Mouse (Mus musculus): ENCODE data around the gene Gm17364. TPM values are rescaled to one million over a fixed set of nuclear protein-coding genes. Genes with fewer than 3 reads are reported as not detected.
A peak's percentile ranks its signal among the peaks of the same experiment; 100 is the strongest.

Gene Gm17364
- polyA plus RNA-seq (2015; fragmentation: Nextera tagmentation; extraction: Ambion mirVana): not detected in 2 replicates

DNA sequence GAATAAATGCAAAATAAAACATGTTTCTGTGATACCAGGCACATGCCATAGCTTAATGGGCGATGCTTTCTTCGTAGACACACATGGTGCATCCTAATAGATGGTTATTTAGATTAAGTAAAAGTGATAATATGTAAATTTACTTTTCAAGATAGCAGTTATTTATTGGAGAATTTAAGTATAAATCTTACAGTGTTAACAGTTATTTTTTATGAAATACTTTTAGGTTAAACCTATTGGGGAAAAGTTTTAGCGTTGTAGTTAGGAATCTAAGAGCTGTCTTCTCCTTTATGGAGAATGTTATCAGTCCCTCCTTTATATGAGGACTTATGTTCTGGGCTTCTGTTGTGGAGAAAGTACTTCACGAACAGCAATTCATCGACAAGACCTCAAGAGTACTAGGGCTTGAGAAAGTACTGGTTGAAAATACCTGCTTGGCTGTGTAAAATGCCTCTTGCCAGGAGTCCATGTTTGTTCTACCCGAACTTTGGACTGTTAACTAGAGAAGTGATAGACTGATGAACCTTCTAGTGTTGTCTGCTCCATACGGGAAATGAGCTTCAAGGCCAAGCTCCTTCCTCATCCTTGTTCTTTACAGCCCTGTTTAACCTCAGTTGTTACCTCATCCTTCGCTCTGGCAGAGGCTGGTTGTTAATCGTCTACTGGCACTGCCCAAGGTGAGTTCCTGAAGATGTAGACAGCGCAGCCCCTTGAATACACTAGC, at the start of gene Gm17364:
Gene Gm17364 (minus strand): TSS at position 51 of the 724 bp plus-strand sequence.
- Histone ChIP-seq H3K9me3 (no peaks in the 10 kb centered on the region), H3K27me3 (no peaks in the 10 kb centered on the region), H3K27ac (no peak within 1 kb of the TSS), H3K4me3 (no peak within 1 kb of the TSS), H3K4me1 (replicated peaks) (no peaks in the 10 kb centered on the region), H3K4me2 (no peak within 1 kb of the TSS), H3K9ac (no peak within 1 kb of the TSS), H3K36me3 (peaks cover 22% of the 10 kb centered on the region)
- 95% methylated on average over 10 of the region's 10 CpGs for WGBS
- no peak for ATAC-seq (ENCODE audit: low FRiP score)

DNA sequence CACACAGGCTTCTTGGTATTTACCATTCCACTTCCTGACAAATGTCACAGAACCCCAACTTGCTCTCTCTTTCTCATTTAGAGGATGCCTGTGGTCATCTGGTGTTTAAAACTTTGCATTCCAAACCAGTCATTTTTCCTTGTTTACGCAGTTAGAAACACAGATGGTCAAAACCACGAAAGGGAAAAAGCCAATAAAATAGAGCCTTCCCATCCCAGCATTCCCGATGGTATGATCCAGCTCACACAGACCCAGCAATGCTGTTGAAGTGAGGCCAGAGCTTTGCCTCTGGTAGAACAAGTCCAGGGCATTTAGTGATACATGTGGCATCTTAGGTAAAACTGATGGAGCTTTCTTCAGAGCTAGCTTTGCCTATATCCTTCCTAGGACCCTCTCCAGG, 47.7 kb upstream of the Gm17364 start:
- ATAC-seq (ENCODE audit: low FRiP score): no peak

DNA sequence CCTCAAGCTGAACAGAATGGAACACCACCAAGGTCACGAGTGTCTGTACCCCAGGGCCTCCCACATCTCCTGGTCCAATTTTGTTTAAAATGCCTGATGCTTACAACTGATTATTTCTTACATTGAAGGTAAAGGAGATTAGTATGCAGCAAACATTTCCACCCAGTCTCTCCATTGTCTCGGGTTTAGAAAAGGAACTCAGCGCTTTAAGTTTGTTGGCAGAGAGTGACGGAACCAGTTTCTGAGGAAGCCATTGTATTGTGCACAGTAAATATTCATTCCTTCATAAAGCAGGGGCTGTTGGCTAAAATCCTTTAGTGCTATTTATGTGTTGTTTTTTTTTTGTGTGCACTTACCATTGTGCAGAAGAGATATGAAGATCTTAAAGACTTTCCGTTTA, 47.0 kb upstream of the Gm17364 start:
- H3K4me1 ChIP-seq (replicated peaks): peaks cover 15% of the 10 kb centered on the region; the same call in 1 of the 2 replicates
- H3K9me3 ChIP-seq: no peaks in the 10 kb centered on the region
- H3K9ac ChIP-seq: no peak overlapping the region
- ATAC-seq (ENCODE audit: low FRiP score): no peak
- peak overlapping the region; percentile 46 for H3K27ac ChIP-seq
- no peak overlapping the region for H3K4me2 ChIP-seq
- H3K4me3 ChIP-seq: no peak overlapping the region
- no peaks in the 10 kb centered on the region for H3K27me3 ChIP-seq
- H3K36me3 ChIP-seq: peaks cover 17% of the 10 kb centered on the region
- WGBS: 44% methylated on average over 5 of the region's 5 CpGs

More for the DNA sequence above, 47.7 kb upstream of the Gm17364 start:
- peak overlapping the region; percentile 46 for H3K27ac ChIP-seq
- H3K27me3 ChIP-seq: no peaks in the 10 kb centered on the region
- H3K4me1 ChIP-seq (replicated peaks): peaks cover 15% of the 10 kb centered on the region; the same call in 1 of the 2 replicates
- no peaks in the 10 kb centered on the region for H3K9me3 ChIP-seq
- H3K4me2 ChIP-seq: no peak overlapping the region
- H3K9ac ChIP-seq: no peak overlapping the region
- H3K36me3 ChIP-seq: peaks cover 10% of the 10 kb centered on the region
- 90% methylated on average over 3 of the region's 3 CpGs for WGBS
- H3K4me3 ChIP-seq: no peak overlapping the region

DNA sequence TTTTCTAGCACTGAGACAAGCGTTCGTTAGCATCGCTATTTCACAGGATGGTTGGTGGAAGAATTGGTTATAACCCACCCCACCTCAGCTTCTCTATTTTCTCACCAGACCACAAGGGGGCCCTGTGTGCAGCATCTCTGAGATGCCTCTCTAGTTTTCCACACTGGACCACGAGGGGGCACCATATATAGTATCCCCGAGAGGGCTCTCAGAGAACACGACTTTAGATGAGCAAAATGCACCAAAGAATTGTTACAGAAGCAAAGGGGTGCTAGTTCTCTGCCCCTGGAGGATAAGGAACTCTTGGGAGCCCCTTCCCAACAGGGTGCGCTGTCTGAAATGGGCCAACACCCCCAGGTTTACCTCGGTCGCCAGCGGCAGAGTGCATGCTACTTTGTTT, 28.9 kb upstream of the Gm17364 start:
- Histone ChIP-seq H3K4me1 (replicated peaks) (peaks cover 7% of the 10 kb centered on the region), H3K4me2 (no peak overlapping the region), H3K27me3 (peaks cover 11% of the 10 kb centered on the region), H3K9ac (no peak overlapping the region), H3K4me3 (no peak overlapping the region), H3K9me3 (no peaks in the 10 kb centered on the region), H3K27ac (no peak overlapping the region), H3K36me3 (no peaks in the 10 kb centered on the region)
- 64% methylated on average over 10 of the region's 10 CpGs for WGBS
- ATAC-seq (ENCODE audit: low FRiP score): no peak

DNA sequence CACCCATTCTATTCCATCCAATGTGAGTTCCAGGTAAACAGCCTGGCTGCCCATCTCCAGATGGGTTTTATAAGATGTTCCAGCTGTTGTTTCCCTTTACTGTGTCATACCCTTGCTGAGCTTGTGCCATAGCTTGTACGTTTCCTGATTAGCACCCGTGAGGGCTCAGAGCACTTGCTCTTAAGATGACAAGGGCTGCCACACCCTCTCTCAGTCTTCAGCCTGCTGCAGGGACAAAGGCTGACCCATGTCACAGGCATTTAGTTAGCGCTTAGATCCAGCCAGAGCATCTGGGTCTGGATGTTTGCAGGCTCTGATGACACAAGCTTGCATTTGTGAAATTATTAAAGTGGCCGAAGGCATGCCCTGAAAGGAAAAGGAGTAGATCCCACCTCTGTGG, 26.3 kb upstream of the Gm17364 start:
- WGBS: 45% methylated on average over 4 of the region's 4 CpGs

DNA sequence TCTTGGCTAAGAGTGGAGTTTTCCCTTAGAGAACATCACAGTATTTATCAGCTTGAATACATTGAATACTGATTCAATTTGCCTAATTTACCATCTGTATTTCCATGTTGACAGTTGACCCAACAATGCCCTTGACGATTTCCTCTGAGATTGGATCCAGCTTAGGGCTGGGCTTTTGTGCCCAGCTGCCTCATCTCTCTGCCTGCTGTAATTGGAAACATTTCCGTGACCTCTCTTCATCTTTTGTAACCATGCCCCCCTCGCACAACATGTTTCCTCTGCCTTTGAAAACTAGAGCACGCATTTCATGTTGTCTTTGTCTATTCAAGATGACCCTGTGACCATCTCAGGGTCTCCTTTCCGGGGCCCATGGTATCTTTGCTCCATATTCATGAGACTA, 25.2 kb upstream of the Gm17364 start:
- H3K27ac ChIP-seq: no peak overlapping the region
- H3K4me1 ChIP-seq (replicated peaks): peaks cover 18% of the 10 kb centered on the region
- no peaks in the 10 kb centered on the region for H3K9me3 ChIP-seq
- no peak overlapping the region for H3K9ac ChIP-seq
- 13% methylated on average over 5 of the region's 5 CpGs for WGBS
- peaks cover 20% of the 10 kb centered on the region for H3K27me3 ChIP-seq
- no peak overlapping the region for H3K4me2 ChIP-seq
- H3K4me3 ChIP-seq: no peak overlapping the region
- H3K36me3 ChIP-seq: no peaks in the 10 kb centered on the region
- no peak for ATAC-seq (ENCODE audit: low FRiP score)

More for the DNA sequence above, 26.3 kb upstream of the Gm17364 start:
- no peak for ATAC-seq (ENCODE audit: low FRiP score)
- Histone ChIP-seq H3K9ac (no peak overlapping the region), H3K9me3 (no peaks in the 10 kb centered on the region), H3K4me2 (no peak overlapping the region), H3K36me3 (no peaks in the 10 kb centered on the region), H3K27me3 (peaks cover 17% of the 10 kb centered on the region), H3K4me3 (no peak overlapping the region), H3K27ac (no peak overlapping the region), H3K4me1 (replicated peaks) (peaks cover 18% of the 10 kb centered on the region)

DNA sequence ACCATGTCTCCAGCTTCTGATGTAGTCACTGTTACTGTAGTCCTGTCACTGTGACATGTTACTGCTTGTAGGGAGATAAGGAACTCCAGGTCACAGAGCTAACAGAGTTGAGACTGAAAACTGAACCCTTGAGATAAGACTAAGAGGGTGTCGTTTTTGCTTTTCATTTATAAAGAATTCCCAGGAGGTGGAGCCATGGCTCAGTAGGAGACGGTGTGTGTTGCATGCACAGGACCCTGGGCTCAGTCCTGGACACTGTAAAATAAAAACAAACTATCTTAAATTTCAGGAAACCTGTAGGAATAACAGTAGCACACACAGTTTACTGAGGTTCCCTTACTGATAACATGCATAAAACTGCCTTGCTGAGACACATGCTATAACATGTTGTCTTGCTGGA, 24.8 kb upstream of the Gm17364 start:
- 27% methylated on average over 2 of the region's 2 CpGs for WGBS
- Histone ChIP-seq H3K4me3 (no peak overlapping the region), H3K27me3 (peaks cover 20% of the 10 kb centered on the region), H3K9me3 (no peaks in the 10 kb centered on the region), H3K36me3 (no peaks in the 10 kb centered on the region), H3K4me2 (no peak overlapping the region), H3K4me1 (replicated peaks) (peaks cover 18% of the 10 kb centered on the region), H3K27ac (no peak overlapping the region), H3K9ac (no peak overlapping the region)
- no peak for ATAC-seq (ENCODE audit: low FRiP score)

DNA sequence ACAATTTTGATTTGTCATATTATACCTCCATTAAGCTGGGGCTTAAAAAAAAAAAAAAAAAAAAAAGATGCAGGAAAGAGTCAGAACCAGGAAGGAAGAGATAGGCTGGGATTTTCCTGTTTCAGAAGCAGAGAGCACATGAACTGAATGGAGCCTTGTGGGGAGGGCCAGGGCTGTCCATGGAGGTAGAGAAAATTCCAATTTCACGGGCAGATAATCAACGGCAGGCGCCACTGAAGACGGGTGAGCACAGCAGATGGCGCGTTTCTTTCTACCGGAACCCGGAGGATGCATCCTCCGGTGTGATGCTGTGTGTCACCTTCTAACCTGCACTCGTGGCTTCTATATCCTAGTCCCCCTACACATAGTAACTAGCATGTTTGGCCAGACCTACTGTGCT, 22.6 kb upstream of the Gm17364 start:
- Histone ChIP-seq H3K4me3 (no peak overlapping the region), H3K27me3 (peaks cover 17% of the 10 kb centered on the region), H3K9me3 (peaks cover 2% of the 10 kb centered on the region; the same call in 1 of the 2 replicates), H3K4me1 (replicated peaks) (peaks cover 18% of the 10 kb centered on the region), H3K27ac (no peak overlapping the region), H3K4me2 (no peak overlapping the region; the same call in 1 of the 2 replicates), H3K36me3 (no peaks in the 10 kb centered on the region), H3K9ac (no peak overlapping the region)
- 39% methylated on average over 10 of the region's 10 CpGs for WGBS
- peak; percentile 36; the same call in 1 of the 2 replicates for ATAC-seq (ENCODE audit: low FRiP score)

DNA sequence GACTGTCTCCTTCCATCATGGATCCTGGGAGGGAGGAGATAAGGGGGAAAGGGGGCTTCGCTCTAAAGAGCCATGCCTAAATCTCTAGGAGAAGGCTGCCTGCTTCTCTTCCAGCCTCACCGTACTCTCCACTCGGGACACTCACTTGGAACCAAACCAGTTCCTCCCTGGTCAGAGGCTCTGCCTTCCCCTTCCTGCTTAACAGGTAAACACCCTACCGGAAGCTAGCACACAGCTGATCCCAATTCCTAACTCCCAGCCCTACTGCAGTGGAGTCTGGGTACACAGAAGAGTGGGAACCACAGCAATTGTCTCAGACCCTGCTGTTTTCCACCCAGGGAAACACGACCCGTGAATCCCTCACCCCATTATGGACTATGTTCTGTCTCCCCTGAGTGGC, 22.1 kb upstream of the Gm17364 start:
- Histone ChIP-seq H3K9ac (no peak overlapping the region), H3K9me3 (peaks cover 4% of the 10 kb centered on the region; the same call in 1 of the 2 replicates), H3K4me1 (replicated peaks) (peaks cover 18% of the 10 kb centered on the region), H3K36me3 (no peaks in the 10 kb centered on the region), H3K27ac (no peak overlapping the region), H3K4me3 (no peak overlapping the region), H3K27me3 (peaks cover 13% of the 10 kb centered on the region), H3K4me2 (no peak overlapping the region)
- 66% methylated on average over 6 of the region's 6 CpGs for WGBS
- ATAC-seq (ENCODE audit: low FRiP score): no peak

DNA sequence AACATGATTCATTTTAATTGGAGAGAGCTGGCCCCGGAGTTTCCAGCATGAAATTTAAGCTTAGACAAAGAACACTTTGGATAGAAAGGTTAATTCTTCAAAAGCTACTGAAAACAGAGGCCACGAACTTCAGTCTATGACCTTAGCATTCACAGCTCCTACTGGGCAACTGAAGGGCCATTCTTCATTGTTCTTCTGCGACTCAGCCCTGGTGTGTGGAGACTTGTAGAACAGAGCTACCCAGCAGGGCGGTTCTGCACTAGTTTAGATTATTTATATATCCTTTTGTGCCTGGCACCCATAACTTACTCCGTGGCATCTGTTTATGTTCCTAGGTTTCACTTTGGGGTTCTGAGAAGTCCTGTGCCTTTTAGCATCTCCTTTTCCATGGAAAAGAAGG, 19.8 kb upstream of the Gm17364 start:
- Histone ChIP-seq H3K27ac (no peak overlapping the region), H3K4me1 (replicated peaks) (peaks cover 11% of the 10 kb centered on the region), H3K27me3 (peaks cover 9% of the 10 kb centered on the region; the same call in 1 of the 2 replicates), H3K36me3 (no peaks in the 10 kb centered on the region), H3K9ac (no peak overlapping the region), H3K4me3 (no peak overlapping the region), H3K4me2 (no peak overlapping the region), H3K9me3 (peaks cover 4% of the 10 kb centered on the region; the same call in 1 of the 2 replicates)
- WGBS: 26% methylated on average over 5 of the region's 5 CpGs
- no peak for ATAC-seq (ENCODE audit: low FRiP score)

DNA sequence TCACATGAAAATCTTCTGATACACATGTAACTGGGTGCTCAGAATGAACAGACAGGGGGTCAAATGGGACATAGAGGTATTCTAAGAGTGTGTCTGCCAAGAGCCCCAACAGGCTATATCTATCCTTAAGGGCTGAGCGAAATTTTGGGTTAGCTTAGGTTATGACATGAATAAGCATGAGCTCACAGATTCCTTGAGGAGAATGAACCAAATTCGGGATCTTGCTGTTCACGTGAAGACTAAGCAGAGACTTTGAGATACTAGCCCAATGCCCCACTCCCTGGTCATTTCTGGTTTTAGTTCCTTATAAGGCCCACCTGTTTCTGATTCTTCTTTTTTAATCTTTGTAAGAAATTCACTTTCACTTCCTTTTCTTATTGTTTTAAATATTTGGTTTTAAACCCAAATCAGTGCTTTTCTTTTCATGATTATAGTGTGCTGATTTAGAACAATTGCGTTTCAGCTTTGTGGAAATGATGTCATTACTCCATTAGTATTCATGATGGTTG, 17.7 kb upstream of the Gm17364 start:
- H3K27me3 ChIP-seq: peaks cover 3% of the 10 kb centered on the region; the same call in 1 of the 2 replicates

DNA sequence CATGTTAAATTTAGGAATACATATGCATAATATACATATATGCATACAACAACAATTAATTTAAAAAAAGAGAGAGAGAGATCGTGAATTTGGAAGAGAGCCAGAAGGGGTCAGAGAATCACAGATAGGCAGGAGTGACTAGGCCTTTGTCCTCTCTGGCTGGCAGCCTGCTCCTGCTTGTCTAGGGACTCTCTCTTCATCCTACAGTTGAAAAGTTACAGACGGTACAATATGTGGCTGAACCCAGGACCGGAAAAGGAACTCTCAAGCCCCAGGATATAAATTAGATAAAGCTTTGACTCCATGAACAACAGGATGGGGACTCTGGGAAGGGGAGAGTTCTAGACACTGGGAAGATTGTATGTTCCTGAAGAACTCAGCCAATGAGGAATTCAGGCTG, 12.5 kb upstream of the Gm17364 start:
- ATAC-seq (ENCODE audit: low FRiP score): no peak
- H3K27ac ChIP-seq: no peak overlapping the region

More for the DNA sequence above, 17.7 kb upstream of the Gm17364 start:
- H3K36me3 ChIP-seq: no peaks in the 10 kb centered on the region
- H3K4me2 ChIP-seq: no peak overlapping the region
- H3K27ac ChIP-seq: no peak overlapping the region
- H3K4me3 ChIP-seq: no peak overlapping the region
- 86% methylated on average over 4 of the region's 4 CpGs for WGBS
- peaks cover 4% of the 10 kb centered on the region; the same call in 1 of the 2 replicates for H3K9me3 ChIP-seq
- H3K9ac ChIP-seq: no peak overlapping the region
- H3K4me1 ChIP-seq (replicated peaks): peaks cover 8% of the 10 kb centered on the region
- ATAC-seq (ENCODE audit: low FRiP score): no peak

More for the DNA sequence above, 12.5 kb upstream of the Gm17364 start:
- WGBS: 46% methylated on average over 3 of the region's 3 CpGs
- no peaks in the 10 kb centered on the region for H3K36me3 ChIP-seq
- H3K4me3 ChIP-seq: no peak overlapping the region
- no peaks in the 10 kb centered on the region for H3K4me1 ChIP-seq (replicated peaks)
- H3K4me2 ChIP-seq: no peak overlapping the region
- H3K9me3 ChIP-seq: peaks cover under 1% of the 10 kb centered on the region; the same call in 1 of the 2 replicates
- no peak overlapping the region for H3K9ac ChIP-seq
- no peaks in the 10 kb centered on the region for H3K27me3 ChIP-seq
